Mouse (Mus musculus): ENCODE data around the gene Ndufs2. TPM values are rescaled to one million over a fixed set of nuclear protein-coding genes. Genes with fewer than 3 reads are reported as not detected.

The Ndufs2 gene
- total RNA-seq, 4 experiments from 2014 or later, result 1,619 to 1,708 (median 1,672) TPM

DNA sequence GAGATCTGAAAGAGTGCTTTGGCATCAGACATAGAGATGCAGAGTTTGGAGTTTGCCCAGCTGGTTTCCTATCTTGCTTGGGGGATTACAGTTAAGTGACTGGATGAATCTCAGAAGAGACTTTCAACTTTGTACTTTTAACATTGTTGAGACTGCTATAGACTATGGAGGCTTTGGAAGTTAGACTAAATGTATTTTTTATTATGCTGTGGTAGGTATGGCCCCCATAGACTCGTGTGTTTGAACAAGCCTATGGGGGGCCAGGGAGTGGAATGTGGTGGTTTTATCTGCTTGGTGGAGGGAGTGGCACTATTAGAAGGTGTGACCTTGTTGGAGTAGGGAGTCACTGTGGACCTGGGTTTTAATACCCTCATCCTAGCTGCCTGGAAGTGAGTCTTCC, 51.7 kb downstream of the Ndufs2 start:
- DNase-seq (ENCODE audit: low spot score), result no peak

DNA sequence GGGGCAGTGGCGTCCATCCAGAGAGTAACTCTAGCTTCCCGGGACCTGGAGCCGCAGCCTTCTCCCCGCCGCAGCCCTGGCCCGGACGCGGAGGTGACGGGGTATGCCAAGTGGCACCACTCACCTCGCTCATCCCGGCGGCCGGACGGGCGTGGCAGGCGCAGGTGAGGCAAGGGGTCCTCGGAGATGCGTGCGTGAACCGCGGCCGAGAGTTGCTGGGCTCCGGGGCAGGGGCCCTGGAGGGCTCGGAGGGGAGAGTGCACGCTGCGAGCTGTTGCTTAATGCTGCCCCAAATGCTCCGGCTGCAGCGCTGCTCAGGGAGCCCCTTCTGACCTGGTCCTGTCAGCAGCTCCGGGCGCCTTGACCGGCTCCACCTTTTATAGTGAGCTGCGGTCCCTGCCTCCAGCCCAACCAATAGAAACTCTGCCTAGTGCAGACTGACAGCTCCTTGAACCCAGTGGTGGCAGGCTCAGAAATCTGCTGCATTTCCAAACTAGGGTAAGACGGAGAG, 55.2 kb downstream of the Ndufs2 start, which contains the start of gene Pcp4l1:
Gene Pcp4l1 (minus strand): TSS at position 382 of the 511 bp plus-strand sequence.
- peak; percentile 71 for DNase-seq (ENCODE audit: low spot score)

DNA sequence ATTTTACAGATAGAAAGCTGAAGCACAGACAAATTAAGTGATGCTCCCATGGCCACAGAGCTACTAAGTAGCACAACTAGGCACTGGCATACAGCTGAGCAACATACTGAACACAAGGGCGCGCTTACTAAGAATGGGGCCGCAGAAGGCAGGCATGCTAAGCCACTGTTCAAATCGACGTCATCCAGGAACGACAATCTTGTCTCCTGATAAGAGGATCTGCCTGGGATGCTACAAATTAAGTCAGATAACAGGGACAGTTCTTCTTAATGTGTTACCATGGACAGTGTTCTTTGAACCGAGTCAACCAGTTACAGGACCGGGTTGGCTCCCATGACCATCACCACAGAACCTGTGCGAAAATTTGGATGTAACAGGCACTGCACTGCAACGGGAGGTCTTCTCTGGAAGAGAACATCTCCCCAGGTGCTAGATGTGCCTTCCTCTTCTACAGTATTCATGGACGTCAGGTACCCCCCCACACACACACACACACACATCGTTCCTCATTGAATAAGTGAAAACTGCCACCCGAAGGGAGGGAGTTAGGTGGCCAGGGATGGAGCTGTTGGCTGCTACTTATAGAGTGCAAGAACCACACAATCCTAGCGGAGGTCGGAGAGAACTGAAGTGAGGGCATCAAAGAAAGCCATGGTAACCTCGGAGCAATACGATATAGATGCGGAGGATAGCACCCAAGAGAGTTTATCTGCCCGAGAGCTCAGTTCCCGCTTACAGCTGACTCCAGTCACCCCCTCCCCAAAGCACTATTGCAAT, 56.0 kb downstream of the Ndufs2 start:
- DNase-seq (ENCODE audit: low spot score), result no peak

DNA sequence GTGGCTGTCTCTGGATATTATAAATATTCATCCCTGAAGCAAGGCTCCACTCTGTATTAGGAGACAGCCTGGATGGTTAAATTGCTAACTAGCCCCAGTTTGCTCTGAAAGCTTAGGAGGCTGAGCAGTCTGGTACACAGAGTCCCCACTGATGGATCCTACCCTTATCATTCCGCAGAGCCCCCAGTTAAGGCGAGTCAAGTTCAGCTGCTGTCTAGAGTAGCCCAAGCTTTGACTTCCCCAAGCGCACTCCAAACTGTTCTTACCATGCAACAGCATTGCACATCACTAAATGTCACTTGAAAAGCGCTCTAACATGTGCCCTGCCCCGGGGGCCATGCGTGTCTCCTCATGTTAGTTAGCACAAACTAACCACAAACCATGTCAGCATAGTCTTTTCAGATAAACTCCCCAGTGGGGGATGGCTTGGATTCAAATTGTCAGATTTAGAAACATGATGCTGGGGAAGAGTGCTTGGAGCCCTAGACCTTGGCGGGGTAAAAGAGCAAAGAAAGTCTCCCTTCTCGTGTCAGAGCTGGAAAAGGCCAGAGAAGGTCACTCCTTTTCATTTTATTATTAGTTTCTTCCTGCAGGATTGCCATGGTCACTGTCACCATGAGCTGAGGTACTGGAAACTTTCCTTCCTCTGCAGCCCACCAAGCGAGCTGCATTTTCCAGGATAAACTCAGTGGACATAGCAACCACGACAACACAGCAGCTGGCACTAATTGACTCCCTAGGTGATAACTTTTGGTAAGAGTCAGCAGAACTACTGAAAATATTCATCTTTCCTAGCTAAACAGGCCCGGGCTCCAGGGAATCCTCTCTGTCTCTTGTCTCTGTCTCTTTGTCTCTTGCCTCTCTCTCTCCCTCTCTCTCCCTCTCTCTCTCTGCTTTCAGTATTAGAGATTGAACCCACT, 57.0 kb downstream of the Ndufs2 start:
- DNase-seq (ENCODE audit: low spot score), result no peak

DNA sequence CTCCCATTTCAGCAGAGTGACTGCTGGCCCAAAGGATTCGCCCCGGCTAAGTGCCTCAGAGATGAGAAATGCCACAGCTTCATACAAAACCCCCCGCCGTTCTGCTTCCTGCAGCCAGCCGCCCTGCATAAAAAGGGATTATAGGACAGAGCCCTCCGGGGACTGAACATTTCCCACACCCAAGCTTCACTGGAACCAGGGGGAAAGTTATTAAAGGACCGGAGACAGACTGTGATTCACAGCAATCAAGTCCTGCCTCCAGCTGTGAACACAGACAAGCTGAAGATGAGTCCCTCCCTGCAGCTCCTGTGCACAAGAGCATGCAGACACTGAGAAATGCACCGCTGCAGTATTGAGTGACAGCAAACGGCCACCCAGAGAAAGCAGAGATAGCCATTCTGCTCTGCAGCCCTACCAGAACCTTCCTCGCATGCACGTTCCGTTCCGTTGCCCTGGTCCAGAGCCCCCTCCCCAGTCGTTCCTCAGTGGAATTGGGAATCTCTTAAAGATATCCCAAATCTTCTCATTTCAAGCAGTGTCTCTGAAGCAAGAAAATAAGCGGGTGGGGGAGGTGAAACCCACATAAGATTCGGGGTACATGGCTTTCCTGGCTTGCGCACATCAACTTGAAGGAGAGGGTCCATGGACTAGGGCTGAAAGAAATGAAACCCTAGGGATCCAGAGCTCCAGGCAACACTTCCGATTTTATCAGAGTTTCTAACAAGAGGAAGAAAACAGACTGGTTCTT, 57.9 kb downstream of the Ndufs2 start:
- no peak for DNase-seq (ENCODE audit: low spot score)

DNA sequence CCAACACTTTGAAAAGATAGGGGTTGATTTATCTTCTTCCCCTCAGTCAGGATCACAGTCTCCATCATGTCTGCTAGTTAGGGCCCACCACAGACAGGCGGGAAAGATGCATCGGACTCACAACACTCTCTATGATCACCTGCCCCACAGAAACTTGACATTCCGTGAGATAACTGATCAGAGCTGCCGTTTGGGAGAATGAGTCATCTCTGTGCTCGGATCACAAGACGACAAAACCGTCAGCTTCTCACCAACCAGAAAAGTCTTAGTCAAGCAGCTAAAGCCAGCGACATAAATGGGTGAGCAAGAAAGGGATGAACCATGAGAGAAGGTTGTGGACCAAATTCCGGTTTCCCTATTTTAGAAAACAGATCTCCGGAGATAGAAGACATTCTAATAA, 58.9 kb downstream of the Ndufs2 start:
- no peak for DNase-seq (ENCODE audit: low spot score)

DNA sequence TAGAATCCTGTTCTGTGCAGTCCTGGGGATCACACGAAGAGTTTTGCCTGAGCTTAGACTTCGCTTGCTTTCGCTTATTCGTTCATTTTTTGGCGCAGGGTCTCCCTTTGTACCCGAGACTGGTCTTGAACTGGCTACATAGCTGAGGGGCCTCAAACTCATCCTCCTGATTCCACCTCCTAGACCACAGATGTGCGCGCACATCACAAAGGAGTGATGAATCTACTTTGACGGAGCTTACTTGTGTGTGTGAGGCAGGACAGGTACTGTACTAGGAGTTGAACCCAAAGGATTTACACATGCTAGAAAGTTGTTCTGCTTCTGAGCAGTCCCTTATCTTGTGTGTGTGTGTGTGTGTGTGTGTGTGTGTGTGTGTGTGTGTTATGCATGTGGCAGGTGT, 60.4 kb downstream of the Ndufs2 start:
- DNase-seq (ENCODE audit: low spot score), result no peak

DNA sequence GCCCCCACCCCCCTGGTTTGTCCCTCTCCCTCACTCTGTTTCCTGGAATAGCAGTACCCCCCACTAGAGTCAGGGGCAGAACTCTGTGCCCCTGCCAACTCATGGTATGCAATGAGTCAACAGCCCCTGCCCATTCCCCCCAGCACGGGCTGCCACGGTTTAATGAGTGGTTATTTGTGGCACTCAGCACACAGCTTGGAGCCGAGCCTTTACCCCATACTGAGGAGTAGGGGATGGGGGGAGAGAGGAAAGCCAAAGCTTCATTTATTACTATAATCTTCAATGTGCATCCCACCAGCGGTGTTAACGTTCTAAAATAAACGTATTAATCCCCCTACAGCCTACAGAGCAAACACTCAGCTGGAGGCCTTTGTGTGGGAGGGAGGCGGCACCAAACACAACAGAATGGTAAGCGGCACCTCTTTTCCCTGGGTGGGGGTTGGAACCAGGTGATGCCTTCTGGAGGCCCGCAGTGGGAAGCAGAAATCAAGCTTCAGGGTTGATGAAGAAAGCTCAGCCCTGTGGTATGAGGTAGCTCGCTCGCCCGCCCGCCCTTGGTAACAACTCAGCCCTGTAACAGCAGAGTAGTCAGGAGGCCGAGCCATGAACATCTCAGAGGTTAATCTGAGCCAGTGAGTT, 61.6 kb downstream of the Ndufs2 start:
- DNase-seq (ENCODE audit: low spot score), result no peak

DNA sequence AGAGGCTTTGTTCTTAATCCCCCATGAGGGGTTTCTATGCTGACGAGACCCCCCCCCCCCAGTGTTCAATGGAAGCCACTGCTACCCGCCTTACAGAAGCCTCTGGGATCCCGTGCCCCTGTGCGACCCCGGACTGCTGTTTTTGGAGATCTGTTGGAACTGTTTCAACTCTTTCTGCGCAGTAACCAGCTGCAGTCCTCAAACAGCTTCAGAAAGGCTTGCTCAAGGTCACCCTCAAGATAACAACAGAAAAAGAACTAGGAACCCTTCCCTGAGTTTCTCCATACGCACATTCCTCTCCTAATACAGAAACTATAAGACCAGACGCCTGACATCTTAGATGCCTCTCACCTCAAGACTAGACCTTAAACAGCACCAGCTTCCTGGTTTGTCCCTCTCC, 62.1 kb downstream of the Ndufs2 start:
- DNase-seq (ENCODE audit: low spot score), result no peak

DNA sequence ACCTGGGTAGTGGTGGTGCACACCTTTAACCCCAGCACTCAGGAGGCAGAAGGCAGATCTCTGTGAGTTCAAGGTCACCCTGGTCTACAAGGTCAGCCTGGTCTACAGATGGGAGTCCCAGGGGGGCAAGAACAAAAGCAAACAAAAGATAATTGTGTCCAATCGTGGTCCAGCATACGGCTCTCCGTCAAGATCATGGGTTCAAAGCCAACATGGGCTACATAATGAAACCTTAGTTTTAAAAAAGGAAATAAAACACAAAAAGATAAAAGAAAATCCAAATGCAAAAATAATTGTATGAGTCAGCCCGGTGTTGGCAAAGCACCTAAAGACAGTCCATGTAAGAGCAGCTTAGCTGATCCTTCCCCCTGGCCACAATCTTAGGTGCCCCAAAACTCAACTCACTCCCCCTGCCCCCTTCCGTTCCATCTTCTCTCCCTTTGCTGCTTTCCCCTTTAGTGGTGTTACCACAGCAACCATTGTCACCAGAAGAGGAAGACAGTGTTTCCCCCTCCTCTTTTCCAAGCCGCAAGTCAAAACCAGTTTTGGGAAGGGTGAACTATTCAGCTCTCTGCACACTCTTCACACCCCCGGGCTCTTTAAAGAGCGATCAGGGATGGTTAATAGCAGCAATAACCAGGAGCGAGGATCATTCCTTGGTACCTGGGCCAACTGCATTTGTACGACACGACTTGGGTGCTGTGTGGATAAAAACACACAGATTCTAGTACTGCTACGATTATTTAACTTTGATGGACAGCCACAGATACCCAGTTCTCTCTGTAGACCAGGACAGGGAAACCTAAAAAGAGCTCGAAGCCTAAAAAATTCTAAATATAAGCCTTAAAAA, 63.1 kb downstream of the Ndufs2 start:
- no peak for DNase-seq (ENCODE audit: low spot score)

DNA sequence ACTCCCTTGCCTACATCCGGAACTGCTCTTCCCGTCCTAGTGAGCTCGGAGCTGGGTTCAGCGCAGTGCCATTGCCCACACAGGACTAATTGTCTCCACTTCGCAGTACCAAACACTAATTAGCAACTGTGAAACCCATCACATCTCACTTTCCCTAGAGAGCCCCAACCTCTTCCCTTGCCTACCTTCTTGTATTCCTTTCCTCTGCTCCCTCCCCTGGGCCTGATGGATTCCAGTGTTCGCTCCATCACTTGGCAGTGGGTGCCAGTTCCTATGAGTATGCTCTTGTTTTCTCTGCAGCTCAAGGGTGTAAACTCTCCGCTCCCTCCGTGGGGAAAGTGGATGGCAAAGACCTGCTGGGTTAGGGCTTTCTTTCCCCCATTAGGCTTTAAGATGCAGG, 65.5 kb downstream of the Ndufs2 start:
- DNase-seq (ENCODE audit: low spot score), result no peak

Other genes with a start within 250 kb of the Ndufs2 start
- 1 to 10 TPM in 1 of 4 experiments, under 1 TPM in 2, not detected in 1; 0.22 to 1.4 (median 0.50) TPM for gene Fcgr4, start 232.5 kb downstream of the Ndufs2 start, total RNA-seq (2022)
- gene Fcgr3, start 186.5 kb downstream of the Ndufs2 start, total RNA-seq (2022), result 10 to 100 TPM in 2 of 4 experiments, 1 to 10 TPM in 2; 7.8 to 13.7 (median 9.7) TPM
- gene Cfap126, start 137.5 kb downstream of the Ndufs2 start, total RNA-seq (2022), result 1 to 10 TPM in 1 of 4 experiments, under 1 TPM in 3; 0.60 to 2.0 (median 0.88) TPM
- 1,000 to 10,000 TPM; 1,259 to 1,304 (median 1,268) TPM for gene Sdhc, start 100.8 kb downstream of the Ndufs2 start, total RNA-seq (2022)
- under 1 TPM in 2 of 4 experiments, not detected in 2; 0.31 to 0.41 TPM for gene Mpz, start 100.7 kb downstream of the Ndufs2 start, total RNA-seq (2022)
- 100 to 1,000 TPM; 193 to 360 (median 253) TPM for gene Pcp4l1, start 55.1 kb downstream of the Ndufs2 start, total RNA-seq (2022)
- gene Nr1i3, start 37.4 kb downstream of the Ndufs2 start, total RNA-seq (2022), result not detected
- gene Tomm40l, start 28.9 kb downstream of the Ndufs2 start, total RNA-seq (2022), result 100 to 1,000 TPM in 1 of 4 experiments, 10 to 100 TPM in 3; 94.3 to 111 (median 97.4) TPM
- 1 to 10 TPM; 1.8 to 4.9 (median 1.9) TPM for gene Apoa2, start 26.3 kb downstream of the Ndufs2 start, total RNA-seq (2022)
- 10 to 100 TPM in 2 of 4 experiments, 1 to 10 TPM in 2; 8.2 to 14.4 (median 11.5) TPM for gene Fcer1g, start 17.0 kb downstream of the Ndufs2 start, total RNA-seq (2022)
- under 1 TPM; 0.19 to 0.60 (median 0.25) TPM for gene Adamts4, start 967 bp downstream of the Ndufs2 start, total RNA-seq (2022)
- gene B4galt3, start 18.9 kb upstream of the Ndufs2 start, total RNA-seq (2022), result 10 to 100 TPM; 15.4 to 20.8 (median 19.1) TPM
- 10 to 100 TPM; 11.9 to 16.6 (median 12.7) TPM for gene Ppox, start 29.8 kb upstream of the Ndufs2 start, total RNA-seq (2022)
- 10 to 100 TPM; 18.9 to 21.1 (median 19.9) TPM for gene Usp21, start 36.6 kb upstream of the Ndufs2 start, total RNA-seq (2022)
- 10 to 100 TPM; 88.2 to 96.3 (median 90.7) TPM for gene Ufc1, start 43.6 kb upstream of the Ndufs2 start, total RNA-seq (2022)
- 10 to 100 TPM; 21.2 to 26.1 (median 21.9) TPM for gene Dedd, start 77.8 kb upstream of the Ndufs2 start, total RNA-seq (2022)
- gene Nit1, start 94.3 kb upstream of the Ndufs2 start, total RNA-seq (2022), result 10 to 100 TPM; 26.9 to 36.8 (median 29.4) TPM
- 100 to 1,000 TPM in 1 of 4 experiments, 10 to 100 TPM in 3; 55.3 to 103 (median 78.2) TPM for gene Pfdn2, start 94.3 kb upstream of the Ndufs2 start, total RNA-seq (2022)
- gene Klhdc9, start 109.4 kb upstream of the Ndufs2 start, total RNA-seq (2022), result under 1 TPM in 1 of 4 experiments, not detected in 3; 0.16 TPM
- gene Nectin4, start 118.7 kb upstream of the Ndufs2 start, total RNA-seq (2022), result under 1 TPM in 3 of 4 experiments, not detected in 1; 0.11 to 0.38 (median 0.25) TPM
- 1 to 10 TPM; 1.7 to 3.0 (median 2.0) TPM for gene Arhgap30, start 137.6 kb upstream of the Ndufs2 start, total RNA-seq (2022)
- 10 to 100 TPM; 43.0 to 48.4 (median 45.2) TPM for gene Usf1, start 159.9 kb upstream of the Ndufs2 start, total RNA-seq (2022)
- gene Tstd1, start 167.5 kb upstream of the Ndufs2 start, total RNA-seq (2022), result 1 to 10 TPM in 3 of 4 experiments, under 1 TPM in 1; 0.75 to 2.0 (median 1.3) TPM
- gene F11r, start 186.1 kb upstream of the Ndufs2 start, total RNA-seq (2022), result 10 to 100 TPM; 34.5 to 36.2 (median 35.6) TPM